16 mouse cellular contexts compared by ENCODE assay signal in genomic region chr12:77112133-77112532, GRCm38 (mm10).
"Had no signal": no experiment of that assay in that cellular context is flagged by ENCODE, and none has a peak within 500 bp of the region (broad histone marks: within the 10 kb centered on the region; RNA-seq: fewer than 3 reads in every experiment).

No protein-coding gene starts in this region.

- H3K9ac ChIP-seq: neural tube, embryonic 13.5 days; neural tube, embryonic 15.5 days; stomach, embryonic 15.5 days had no signal

- H3K4me1 ChIP-seq: neural tube, embryonic 13.5 days; neural tube, embryonic 15.5 days; stomach, embryonic 15.5 days had no signal

- H3K27ac ChIP-seq: neural tube, embryonic 13.5 days; neural tube, embryonic 15.5 days; stomach, embryonic 15.5 days; stomach, postnatal 0 days had no signal

- H3K27me3 ChIP-seq: neural tube, embryonic 13.5 days; neural tube, embryonic 15.5 days; stomach, embryonic 15.5 days had no signal

- H3K4me3 ChIP-seq: neural tube, embryonic 13.5 days; neural tube, embryonic 15.5 days; stomach, embryonic 15.5 days had no signal

- H3K9me3 ChIP-seq: neural tube, embryonic 15.5 days; stomach, embryonic 15.5 days had no signal

- DNase-seq: retina, postnatal 1 day; right cerebral cortex, adult 18-20 months; right cerebral cortex, postnatal 14 days; right cerebral cortex, postnatal 25 days; right cerebral cortex, postnatal 4 days; spleen, adult 18-20 months; thymus, adult 18-20 months; thymus, adult 2 months; thymus, postnatal 14 days; thymus, postnatal 25 days; thymus, postnatal 36 days; thymus, postnatal 4 days had no signal

- H3K36me3 ChIP-seq: neural tube, embryonic 13.5 days; neural tube, embryonic 15.5 days; stomach, embryonic 15.5 days had no signal

- H3K4me2 ChIP-seq: neural tube, embryonic 13.5 days; neural tube, embryonic 15.5 days; stomach, embryonic 15.5 days had no signal
